ENCODE assay signal across 23 mouse cellular contexts in genomic region chr2:92577824-92578223, GRCm38 (mm10). TPM values are rescaled to one million over a fixed set of nuclear protein-coding genes. Genes with fewer than 3 reads are reported as not detected.
DNase-seq lines count a peak whose midpoint lies in the region; ATAC-seq and TF ChIP-seq lines count a peak whose summit lies in the region.
"Had no signal": no experiment of that assay in that cellular context is flagged by ENCODE, and none has a peak within 500 bp of the region (broad histone marks: within the 10 kb centered on the region; RNA-seq: fewer than 3 reads in every experiment).

No protein-coding gene starts in this region.

- no peak for DNase-seq in frontal cortex, postnatal 25 days (ENCODE audit: low spot score in 2 of 2)
- peak; percentile 43 to 69 for DNase-seq in left cerebral cortex, postnatal 14 days (ENCODE audit: low spot score in 2 of 2)
- DNase-seq in left cerebral cortex, postnatal 4 days: no peak
- peak; percentile 27 for DNase-seq in midbrain, postnatal 0 days (ENCODE audit: low spot score)
- DNase-seq in midbrain, embryonic 10.5 days (ENCODE audit: low spot score): no peak
- peak; percentile 28 for DNase-seq in right cerebral cortex, postnatal 4 days
- DNase-seq in kidney, adult 9 months: no peak
- DNase-seq: adrenal gland, postnatal 25 days; cerebellum, adult 11-12 months; gastrocnemius, postnatal 36 days; kidney, postnatal 36 days; liver, postnatal 0 days; spleen, adult 18-20 months had no signal

- no peak for TF ChIP-seq CTCF in midbrain, postnatal 0 days (IDR thresholded peaks at IDR 0.05)

- 68% methylated on average over 9 of the region's 9 CpGs for WGBS in midbrain, postnatal 0 days
- 83% methylated on average over 9 of the region's 9 CpGs for WGBS in midbrain, embryonic 10.5 days

- H3K4me1 ChIP-seq in midbrain, postnatal 0 days (ENCODE audit: insufficient read depth, low read length): no peaks in the 10 kb centered on the region
- H3K4me1 ChIP-seq in midbrain, embryonic 10.5 days: peaks cover 4% of the 10 kb centered on the region; the same call in 1 of the 2 replicates
- H3K4me1 ChIP-seq: forebrain, embryonic 13.5 days; heart, embryonic 15.5 days; megakaryocyte, embryonic 14.5 days had no signal

- H3K36me3 ChIP-seq in midbrain, postnatal 0 days (ENCODE audit: insufficient read depth, low read length): no peaks in the 10 kb centered on the region
- no peaks in the 10 kb centered on the region for H3K36me3 ChIP-seq in midbrain, embryonic 10.5 days
- H3K36me3 ChIP-seq: heart, embryonic 15.5 days; kidney, embryonic 15.5 days; limb, embryonic 12.5 days had no signal

- no peak overlapping the region for H3K4me3 ChIP-seq in midbrain, postnatal 0 days (ENCODE audit: low read depth, low read length)
- H3K4me3 ChIP-seq in midbrain, embryonic 10.5 days: no peak overlapping the region
- H3K4me3 ChIP-seq: forebrain, embryonic 13.5 days; heart, embryonic 15.5 days; kidney, embryonic 15.5 days; limb, embryonic 12.5 days; megakaryocyte, embryonic 14.5 days had no signal

- peak; percentile 77 for ATAC-seq in frontal cortex, adult (ENCODE audit: low TSS enrichment)
- no peak for ATAC-seq in midbrain, postnatal 0 days (ENCODE audit: low FRiP score)
- ATAC-seq: forebrain, embryonic 13.5 days; hindbrain, embryonic 16.5 days; intestine, postnatal 0 days; liver, postnatal 0 days; midbrain, embryonic 16.5 days had no signal

- no peak overlapping the region for H3K27ac ChIP-seq in midbrain, postnatal 0 days (ENCODE audit: low read depth, low read length)
- H3K27ac ChIP-seq in midbrain, embryonic 10.5 days (replicated peaks): no peak overlapping the region
- H3K27ac ChIP-seq: forebrain, embryonic 13.5 days; heart, embryonic 15.5 days; kidney, embryonic 15.5 days; limb, embryonic 12.5 days had no signal

- no peaks in the 10 kb centered on the region for H3K9me3 ChIP-seq in midbrain, postnatal 0 days (ENCODE audit: low read length)
- no peaks in the 10 kb centered on the region for H3K9me3 ChIP-seq in midbrain, embryonic 10.5 days (replicated peaks)
- H3K9me3 ChIP-seq: forebrain, embryonic 13.5 days; heart, embryonic 15.5 days; kidney, embryonic 15.5 days; limb, embryonic 12.5 days; megakaryocyte, embryonic 14.5 days had no signal

- H3K9ac ChIP-seq in midbrain, postnatal 0 days (replicated peaks; ENCODE audit: low read length, poor library complexity, severe bottlenecking): no peak overlapping the region
- H3K9ac ChIP-seq: forebrain, embryonic 13.5 days; heart, embryonic 15.5 days; kidney, embryonic 15.5 days; limb, embryonic 12.5 days; liver, postnatal 0 days had no signal

- no peaks in the 10 kb centered on the region for H3K27me3 ChIP-seq in midbrain, postnatal 0 days (ENCODE audit: insufficient read depth, low read length)
- no peaks in the 10 kb centered on the region for H3K27me3 ChIP-seq in midbrain, embryonic 10.5 days (ENCODE audit: low read depth, poor library complexity, severe bottlenecking)
- H3K27me3 ChIP-seq: forebrain, embryonic 13.5 days; heart, embryonic 15.5 days; kidney, embryonic 15.5 days; limb, embryonic 12.5 days had no signal

- intact Hi-C loops in left cerebral cortex, postnatal 14 days (cut with DNase I): no loop called here
- intact Hi-C loops in left cerebral cortex, postnatal 4 days (cut with DNase I): no loop called here

- no peak overlapping the region for H3K4me2 ChIP-seq in midbrain, postnatal 0 days (ENCODE audit: low read depth, low read length, poor library complexity, severe bottlenecking)
- H3K4me2 ChIP-seq: forebrain, embryonic 13.5 days; heart, embryonic 15.5 days; kidney, embryonic 15.5 days; limb, embryonic 12.5 days; liver, embryonic 11.5 days had no signal

RNA-seq across cellular contexts. Expression of gene Chst1, which starts 21.7 kb away (rescaled TPM):
- total RNA-seq in left cerebral cortex, postnatal 14 days (2021): 100 to 1,000 TPM; 217 to 239 TPM
- 10 to 100 TPM; 68.4 to 80.7 TPM for total RNA-seq in left cerebral cortex, postnatal 4 days (2021)
- total RNA-seq in midbrain, postnatal 0 days (2014; rRNA removed): 64.4 and 73.8 TPM in 2 replicates
- 39.5 and 43.0 TPM in 2 replicates for polyA plus RNA-seq in midbrain, postnatal 0 days (2015; fragmentation: Nextera tagmentation; extraction: Ambion mirVana)
- 5.1 and 5.7 TPM in 2 replicates for polyA plus RNA-seq in midbrain, embryonic 10.5 days (2016; fragmentation: Nextera tagmentation; extraction: Ambion mirVana)

Comparison
In these comparisons a context has a peak if more than half of its experiments do, and no peak if none do; other contexts are left out.
1. DNase-seq: peak in left cerebral cortex, postnatal 14 days (2 of 2), midbrain, postnatal 0 days (single experiment) and right cerebral cortex, postnatal 4 days (single experiment); none in frontal cortex, postnatal 25 days (0 of 2), left cerebral cortex, postnatal 4 days (single experiment), midbrain, embryonic 10.5 days (single experiment) and kidney, adult 9 months (single experiment).